Mouse (Mus musculus): ENCODE data around the gene Sgcd.

- TF ChIP-seq CTCF (IDR thresholded peaks at IDR 0.05) (no peak), EP300 (IDR thresholded peaks at IDR 0.05) (no peak)
These were observed 1113.0 kb downstream of the Sgcd start for GRCm38 (mm10) chr11:46875774-46876173.

Data from lung, postnatal 0 days (tissue).